Mouse (Mus musculus): ENCODE measurements at regions not wholly inside any gene's neighbourhood (a gene's known extent, or its start where the extent isn't known, plus 50 kb on each side); places are given as distances from the start of the nearest gene placed in this dataset.

GRCm38 (mm10) chr1:91624531-91625300, 84.4 kb downstream of the Asb1 start:
- H3K4me3 ChIP-seq (replicated peaks; ENCODE audit: low read length): no peak overlapping the region
- H3K36me3 ChIP-seq (ENCODE audit: insufficient read depth, low read length): no peaks in the 10 kb centered on the region
- H3K9me3 ChIP-seq (ENCODE audit: low read length): no peaks in the 10 kb centered on the region
- TF ChIP-seq CTCF (conservative IDR thresholded peaks at IDR 0.05; ENCODE audit: low read length) (no peak), NANOG (IDR thresholded peaks at IDR 0.05; ENCODE audit: borderline replicate concordance, low read length) (no peak), POU5F1 (IDR thresholded peaks at IDR 0.05; ENCODE audit: borderline replicate concordance, low read length) (no peak)
- H3K27me3 ChIP-seq (ENCODE audit: insufficient read depth, low read length): peaks cover 12% of the 10 kb centered on the region
- H3K4me1 ChIP-seq (replicated peaks; ENCODE audit: low read depth, low read length): no peaks in the 10 kb centered on the region

GRCm38 (mm10) chr1:91626090-91626489, 85.7 kb downstream of the Asb1 start:
- Histone ChIP-seq H3K36me3 (ENCODE audit: insufficient read depth, low read length) (no peaks in the 10 kb centered on the region), H3K9me3 (ENCODE audit: low read length) (no peaks in the 10 kb centered on the region), H3K4me3 (replicated peaks; ENCODE audit: low read length) (no peak overlapping the region), H3K4me1 (replicated peaks; ENCODE audit: low read depth, low read length) (no peaks in the 10 kb centered on the region), H3K27me3 (ENCODE audit: insufficient read depth, low read length) (peaks cover 25% of the 10 kb centered on the region)
- no peak for TF ChIP-seq NANOG (IDR thresholded peaks at IDR 0.05; ENCODE audit: borderline replicate concordance, low read length)
- TF ChIP-seq CTCF (conservative IDR thresholded peaks at IDR 0.05; ENCODE audit: low read length): no peak
- no peak for TF ChIP-seq POU5F1 (IDR thresholded peaks at IDR 0.05; ENCODE audit: borderline replicate concordance, low read length)

- peaks cover 11% of the 10 kb centered on the region; the same call in 1 of the 2 replicates for H3K9me3 ChIP-seq (ENCODE audit: low read length)
- H3K36me3 ChIP-seq (ENCODE audit: insufficient read depth, low read length): no peaks in the 10 kb centered on the region
- peaks cover 8% of the 10 kb centered on the region; the same call in 1 of the 2 replicates for H3K4me1 ChIP-seq (replicated peaks; ENCODE audit: low read depth, low read length)
- TF ChIP-seq POU5F1 (IDR thresholded peaks at IDR 0.05; ENCODE audit: borderline replicate concordance, low read length) (no peak), CTCF (conservative IDR thresholded peaks at IDR 0.05; ENCODE audit: low read length) (no peak), NANOG (IDR thresholded peaks at IDR 0.05; ENCODE audit: borderline replicate concordance, low read length) (no peak)
- no peak overlapping the region for H3K4me3 ChIP-seq (replicated peaks; ENCODE audit: low read length)
- peaks cover 43% of the 10 kb centered on the region for H3K27me3 ChIP-seq (ENCODE audit: insufficient read depth, low read length)
These were observed 89.9 kb downstream of the Asb1 start for GRCm38 (mm10) chr1:91630206-91630605.

- Histone ChIP-seq H3K4me3 (replicated peaks; ENCODE audit: low read length) (no peak overlapping the region), H3K9me3 (ENCODE audit: low read length) (peaks cover 11% of the 10 kb centered on the region; the same call in 1 of the 2 replicates), H3K36me3 (ENCODE audit: insufficient read depth, low read length) (no peaks in the 10 kb centered on the region), H3K4me1 (replicated peaks; ENCODE audit: low read depth, low read length) (peaks cover 8% of the 10 kb centered on the region; the same call in 1 of the 2 replicates), H3K27me3 (ENCODE audit: insufficient read depth, low read length) (peaks cover 39% of the 10 kb centered on the region)
- TF ChIP-seq POU5F1 (IDR thresholded peaks at IDR 0.05; ENCODE audit: borderline replicate concordance, low read length) (no peak), NANOG (IDR thresholded peaks at IDR 0.05; ENCODE audit: borderline replicate concordance, low read length) (no peak), CTCF (conservative IDR thresholded peaks at IDR 0.05; ENCODE audit: low read length) (no peak)
These were observed 90.6 kb downstream of the Asb1 start for GRCm38 (mm10) chr1:91630871-91631410.

GRCm38 (mm10) chr1:91632906-91633493, 92.7 kb downstream of the Asb1 start:
- Histone ChIP-seq H3K9me3 (ENCODE audit: low read length) (peaks cover 11% of the 10 kb centered on the region; the same call in 1 of the 2 replicates), H3K4me3 (replicated peaks; ENCODE audit: low read length) (peak overlapping the region; percentile 57), H3K36me3 (ENCODE audit: insufficient read depth, low read length) (no peaks in the 10 kb centered on the region), H3K4me1 (replicated peaks; ENCODE audit: low read depth, low read length) (peaks cover 8% of the 10 kb centered on the region; the same call in 1 of the 2 replicates), H3K27me3 (ENCODE audit: insufficient read depth, low read length) (peaks cover 37% of the 10 kb centered on the region)
- no peak for TF ChIP-seq CTCF (conservative IDR thresholded peaks at IDR 0.05; ENCODE audit: low read length)
- TF ChIP-seq POU5F1 (IDR thresholded peaks at IDR 0.05; ENCODE audit: borderline replicate concordance, low read length): no peak
- no peak for TF ChIP-seq NANOG (IDR thresholded peaks at IDR 0.05; ENCODE audit: borderline replicate concordance, low read length)

GRCm38 (mm10) chr1:91636571-91636970, 96.2 kb downstream of the Asb1 start:
- Histone ChIP-seq H3K4me1 (replicated peaks; ENCODE audit: low read depth, low read length) (peaks cover 8% of the 10 kb centered on the region; the same call in 1 of the 2 replicates), H3K36me3 (ENCODE audit: insufficient read depth, low read length) (no peaks in the 10 kb centered on the region), H3K9me3 (ENCODE audit: low read length) (peaks cover 7% of the 10 kb centered on the region; the same call in 1 of the 2 replicates), H3K4me3 (replicated peaks; ENCODE audit: low read length) (no peak overlapping the region), H3K27me3 (ENCODE audit: insufficient read depth, low read length) (peaks cover 19% of the 10 kb centered on the region)
- no peak for TF ChIP-seq POU5F1 (IDR thresholded peaks at IDR 0.05; ENCODE audit: borderline replicate concordance, low read length)

- Histone ChIP-seq H3K4me1 (replicated peaks; ENCODE audit: low read depth, low read length) (no peaks in the 10 kb centered on the region), H3K36me3 (ENCODE audit: insufficient read depth, low read length) (no peaks in the 10 kb centered on the region), H3K27me3 (ENCODE audit: insufficient read depth, low read length) (no peaks in the 10 kb centered on the region), H3K4me3 (replicated peaks; ENCODE audit: low read length) (no peak overlapping the region), H3K9me3 (ENCODE audit: low read length) (no peaks in the 10 kb centered on the region)
- TF ChIP-seq CTCF (conservative IDR thresholded peaks at IDR 0.05; ENCODE audit: low read length): no peak
- TF ChIP-seq NANOG (IDR thresholded peaks at IDR 0.05; ENCODE audit: borderline replicate concordance, low read length): no peak
- TF ChIP-seq POU5F1 (IDR thresholded peaks at IDR 0.05; ENCODE audit: borderline replicate concordance, low read length): no peak
These were observed 100.2 kb downstream of the Asb1 start for GRCm38 (mm10) chr1:91640551-91640950.

GRCm38 (mm10) chr1:91658991-91659441, 118.7 kb downstream of the Asb1 start:
- Histone ChIP-seq H3K9me3 (ENCODE audit: low read length) (no peaks in the 10 kb centered on the region), H3K4me3 (replicated peaks; ENCODE audit: low read length) (no peak overlapping the region), H3K4me1 (replicated peaks; ENCODE audit: low read depth, low read length) (no peaks in the 10 kb centered on the region), H3K27me3 (ENCODE audit: insufficient read depth, low read length) (no peaks in the 10 kb centered on the region; the same call in 1 of the 2 replicates), H3K36me3 (ENCODE audit: insufficient read depth, low read length) (no peaks in the 10 kb centered on the region)
- TF ChIP-seq NANOG (IDR thresholded peaks at IDR 0.05; ENCODE audit: borderline replicate concordance, low read length) (no peak), POU5F1 (IDR thresholded peaks at IDR 0.05; ENCODE audit: borderline replicate concordance, low read length) (no peak)
